Mouse (Mus musculus): Measurements from ENCODE around the gene Glyr1. TPM values are rescaled to one million over a fixed set of nuclear protein-coding genes. Genes with fewer than 3 reads are reported as not detected.

The Glyr1 gene
- polyA plus RNA-seq, 1 experiment from 2014 or later, result 91.3 TPM

DNA sequence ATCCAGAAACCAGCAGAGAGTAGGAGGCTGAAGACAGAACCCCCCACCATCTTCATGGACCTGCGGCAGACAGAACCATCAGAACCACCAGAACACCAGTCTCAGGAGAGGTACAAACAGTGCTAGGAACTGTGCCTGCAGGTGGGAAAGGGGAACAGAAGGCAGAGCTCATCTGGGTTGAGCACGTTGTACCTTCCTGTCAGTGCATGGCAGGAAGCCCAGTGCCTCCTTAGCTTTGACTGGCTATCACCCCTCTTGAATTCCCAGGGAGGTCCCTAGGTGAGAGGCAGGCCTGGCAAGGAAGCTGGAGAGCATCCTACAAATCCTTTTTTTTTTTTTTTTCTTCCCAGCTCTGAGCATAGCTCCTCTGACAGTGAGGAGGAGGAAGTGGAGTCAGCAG, 73.5 kb downstream of the Glyr1 start:
- DNase-seq (ENCODE audit: low spot score), result no peak
- no peaks in the 10 kb centered on the region for H3K4me1 ChIP-seq (ENCODE audit: control insufficient read depth, insufficient read depth, low read length)
- no peak overlapping the region for H3K27ac ChIP-seq (replicated peaks; ENCODE audit: low read depth, low read length)
- 71% methylated on average over 2 of the region's 2 CpGs for whole genome bisulfite sequencing
- no peaks in the 10 kb centered on the region for H3K9me3 ChIP-seq (ENCODE audit: control insufficient read depth, low read length)
- ATAC-seq (ENCODE audit: low read depth), result no peak
- no peak overlapping the region for H3K4me3 ChIP-seq (ENCODE audit: low read depth, low read length)
- H3K27me3 ChIP-seq (replicated peaks; ENCODE audit: control insufficient read depth, insufficient read depth, low read length), result no peaks in the 10 kb centered on the region
- no peak overlapping the region for H3K9ac ChIP-seq (ENCODE audit: low read depth, low read length)
- H3K36me3 ChIP-seq (ENCODE audit: control insufficient read depth, insufficient read depth, low read length), result no peaks in the 10 kb centered on the region
- no peak overlapping the region for H3K4me2 ChIP-seq (ENCODE audit: low read depth, low read length)

DNA sequence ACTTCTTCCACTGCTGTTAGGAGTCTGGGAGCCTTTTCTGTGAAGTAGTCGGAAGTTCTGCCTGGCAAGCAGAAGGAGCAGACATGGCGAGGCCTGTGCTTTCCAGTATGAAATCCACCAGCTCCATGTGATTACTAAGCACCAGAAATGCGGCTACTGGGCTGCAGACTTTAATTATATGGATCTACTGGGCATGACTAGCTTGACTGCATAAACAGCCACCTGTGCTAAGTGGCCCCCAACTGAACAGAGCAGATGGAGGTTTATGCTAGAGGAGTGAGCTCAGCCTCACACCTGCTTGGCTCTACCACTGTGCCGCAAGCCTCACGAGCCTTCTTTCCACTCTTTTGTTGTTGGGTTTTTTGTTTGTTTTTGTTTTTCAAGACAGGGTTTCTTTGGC, 75.1 kb downstream of the Glyr1 start:
- DNase-seq (ENCODE audit: low spot score) (no peak), ATAC-seq (ENCODE audit: low read depth) (no peak)
- no peak overlapping the region for H3K9ac ChIP-seq (ENCODE audit: low read depth, low read length)
- no peak overlapping the region for H3K4me3 ChIP-seq (ENCODE audit: low read depth, low read length)
- H3K27me3 ChIP-seq (replicated peaks; ENCODE audit: control insufficient read depth, insufficient read depth, low read length), result no peaks in the 10 kb centered on the region
- no peak overlapping the region for H3K4me2 ChIP-seq (ENCODE audit: low read depth, low read length)
- H3K27ac ChIP-seq (replicated peaks; ENCODE audit: low read depth, low read length), result no peak overlapping the region
- H3K4me1 ChIP-seq (ENCODE audit: control insufficient read depth, insufficient read depth, low read length), result no peaks in the 10 kb centered on the region
- WGBS, result 88% methylated on average over 5 of the region's 5 CpGs
- no peaks in the 10 kb centered on the region for H3K36me3 ChIP-seq (ENCODE audit: control insufficient read depth, insufficient read depth, low read length)
- H3K9me3 ChIP-seq (ENCODE audit: control insufficient read depth, low read length), result no peaks in the 10 kb centered on the region

DNA sequence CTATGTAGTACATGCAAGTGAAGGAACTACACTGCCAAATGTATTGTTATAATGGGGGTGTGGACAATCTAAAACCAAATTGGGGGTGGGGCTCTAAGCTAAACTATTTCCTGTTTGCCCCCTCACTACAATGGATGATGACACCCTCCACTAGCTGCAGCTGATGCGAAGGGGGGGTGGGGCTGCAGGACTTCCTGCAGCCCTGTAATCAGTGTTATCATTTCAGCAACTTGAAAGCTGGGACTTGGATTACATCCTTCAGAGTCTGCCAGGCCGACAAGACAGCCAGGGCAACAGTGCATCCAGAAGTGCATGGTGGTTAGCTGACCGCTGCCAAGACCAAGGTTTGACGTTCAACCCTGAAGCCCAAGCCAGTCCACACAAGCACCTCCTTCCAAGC, 78.0 kb downstream of the Glyr1 start:
- no peak overlapping the region for H3K4me3 ChIP-seq (ENCODE audit: low read depth, low read length)
- WGBS, result 81% methylated on average over 4 of the region's 4 CpGs
- H3K27me3 ChIP-seq (replicated peaks; ENCODE audit: control insufficient read depth, insufficient read depth, low read length), result no peaks in the 10 kb centered on the region
- no peak overlapping the region for H3K9ac ChIP-seq (ENCODE audit: low read depth, low read length)
- no peak for ATAC-seq (ENCODE audit: low read depth)
- H3K4me1 ChIP-seq (ENCODE audit: control insufficient read depth, insufficient read depth, low read length), result no peaks in the 10 kb centered on the region
- no peaks in the 10 kb centered on the region for H3K9me3 ChIP-seq (ENCODE audit: control insufficient read depth, low read length)
- no peak overlapping the region for H3K27ac ChIP-seq (replicated peaks; ENCODE audit: low read depth, low read length)
- DNase-seq (ENCODE audit: low spot score), result peak; percentile 7
- no peaks in the 10 kb centered on the region for H3K36me3 ChIP-seq (ENCODE audit: control insufficient read depth, insufficient read depth, low read length)
- H3K4me2 ChIP-seq (ENCODE audit: low read depth, low read length), result no peak overlapping the region

DNA sequence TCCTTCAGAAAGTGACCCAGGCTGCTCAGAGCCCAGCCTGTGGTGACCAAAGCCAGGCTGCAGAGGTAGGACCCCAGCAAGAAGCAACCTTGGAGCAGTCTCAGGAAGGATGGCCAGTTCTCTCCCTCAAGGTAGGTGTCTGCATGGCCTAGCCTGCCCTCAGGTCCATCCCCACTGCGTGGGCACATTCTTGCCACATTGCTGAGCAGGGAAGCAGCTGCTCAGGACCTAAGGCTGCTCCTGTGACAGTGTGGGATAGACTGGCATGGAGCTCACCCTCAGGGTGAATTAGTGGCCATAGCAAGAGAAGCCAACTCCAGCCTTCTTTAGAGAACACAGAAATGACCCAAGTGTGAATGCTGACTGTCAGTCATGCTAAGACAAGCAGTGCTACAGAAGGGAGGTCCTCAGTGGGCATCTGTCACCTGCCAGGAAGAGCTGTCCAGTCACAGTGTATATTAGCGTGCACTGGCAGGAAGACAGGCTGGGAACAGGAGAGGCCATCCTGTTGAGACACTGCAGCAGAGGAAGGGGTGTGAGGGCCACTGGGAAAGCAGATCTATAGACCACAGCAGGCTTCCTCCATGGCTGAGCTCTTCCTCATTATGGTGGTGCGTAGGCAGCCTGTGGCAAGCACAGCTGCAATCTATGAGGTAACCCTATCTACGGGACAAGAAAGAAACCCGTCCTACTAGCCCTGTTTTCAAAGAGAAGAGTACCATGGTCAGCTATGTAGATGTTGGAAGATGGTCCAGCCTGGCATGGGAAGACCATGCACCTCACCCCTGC, 80.4 kb downstream of the Glyr1 start:
- H3K36me3 ChIP-seq (ENCODE audit: control insufficient read depth, insufficient read depth, low read length), result no peaks in the 10 kb centered on the region
- no peak for ATAC-seq (ENCODE audit: low read depth)
- no peak overlapping the region for H3K27ac ChIP-seq (replicated peaks; ENCODE audit: low read depth, low read length)

DNA sequence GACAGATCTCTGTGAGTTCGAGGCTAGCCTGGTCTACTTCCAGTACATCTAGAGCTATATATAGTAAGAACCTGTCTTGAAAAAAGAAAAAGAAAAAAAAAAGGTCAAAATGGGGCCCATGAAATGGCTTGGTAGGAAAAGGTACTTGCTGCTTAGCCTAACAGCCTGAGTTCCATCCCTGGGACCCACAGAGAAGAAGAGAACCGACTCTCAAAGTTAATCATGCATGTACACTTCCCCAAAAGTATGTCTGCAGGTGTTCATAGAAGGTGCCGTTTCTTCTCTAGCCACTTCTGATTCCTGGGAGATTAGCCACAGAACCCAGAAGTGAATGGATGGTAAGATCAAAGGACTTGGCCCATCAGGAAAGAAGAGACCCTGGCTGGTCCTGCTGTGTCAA, 81.2 kb downstream of the Glyr1 start:
- WGBS, result 77% methylated on average over 3 of the region's 3 CpGs
- H3K4me1 ChIP-seq (ENCODE audit: control insufficient read depth, insufficient read depth, low read length), result peaks cover under 1% of the 10 kb centered on the region

More for the DNA sequence above, 80.4 kb downstream of the Glyr1 start:
- H3K4me3 ChIP-seq (ENCODE audit: low read depth, low read length), result no peak overlapping the region
- H3K27me3 ChIP-seq (replicated peaks; ENCODE audit: control insufficient read depth, insufficient read depth, low read length), result no peaks in the 10 kb centered on the region
- no peak overlapping the region for H3K4me2 ChIP-seq (ENCODE audit: low read depth, low read length)
- H3K9me3 ChIP-seq (ENCODE audit: control insufficient read depth, low read length), result no peaks in the 10 kb centered on the region
- no peak overlapping the region for H3K9ac ChIP-seq (ENCODE audit: low read depth, low read length)
- WGBS, result 82% methylated on average over 5 of the region's 5 CpGs
- H3K4me1 ChIP-seq (ENCODE audit: control insufficient read depth, insufficient read depth, low read length), result no peaks in the 10 kb centered on the region
- no peak for DNase-seq (ENCODE audit: low spot score)

DNA sequence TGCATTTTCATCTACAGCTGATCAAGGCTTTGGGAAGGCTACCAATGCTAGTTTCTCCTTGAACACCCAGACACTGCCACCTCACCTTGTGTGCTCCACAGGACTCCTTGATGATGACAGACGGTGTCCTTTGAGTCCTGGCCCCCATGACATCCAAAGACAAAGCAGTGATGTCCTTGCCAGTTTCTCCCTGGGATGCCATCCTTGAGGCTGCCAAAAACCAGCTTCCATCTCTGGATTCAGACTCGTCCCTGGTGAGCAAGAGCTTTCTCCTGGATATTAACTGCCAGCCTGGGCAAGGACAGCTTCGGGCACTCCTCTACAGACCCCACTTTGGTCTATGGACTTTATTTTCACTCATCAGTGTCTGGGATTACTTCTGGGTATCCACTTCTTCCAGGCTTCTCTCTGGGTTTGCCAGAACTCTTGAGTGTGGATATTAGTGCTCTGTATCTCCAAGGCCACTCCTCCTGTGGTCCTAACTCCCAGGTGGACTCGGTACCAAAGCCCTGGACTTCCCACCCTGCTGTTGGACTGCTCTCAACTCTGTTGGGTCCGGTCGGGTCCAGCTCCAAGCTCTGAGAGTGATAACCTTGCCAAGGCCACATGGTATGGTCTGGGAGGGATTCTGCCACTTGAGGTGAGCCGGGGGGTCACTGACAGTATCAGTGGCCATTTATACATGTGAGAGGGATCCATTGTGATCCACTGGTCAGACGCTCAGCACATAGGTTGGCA, 84.1 kb downstream of the Glyr1 start:
- Histone ChIP-seq H3K9ac (ENCODE audit: low read depth, low read length) (no peak overlapping the region), H3K27me3 (replicated peaks; ENCODE audit: control insufficient read depth, insufficient read depth, low read length) (no peaks in the 10 kb centered on the region), H3K9me3 (ENCODE audit: control insufficient read depth, low read length) (no peaks in the 10 kb centered on the region), H3K4me3 (ENCODE audit: low read depth, low read length) (no peak overlapping the region), H3K4me1 (ENCODE audit: control insufficient read depth, insufficient read depth, low read length) (peaks cover 4% of the 10 kb centered on the region), H3K4me2 (ENCODE audit: low read depth, low read length) (peak overlapping the region; percentile 73; the same call in 1 of the 2 replicates), H3K27ac (replicated peaks; ENCODE audit: low read depth, low read length) (no peak overlapping the region), H3K36me3 (ENCODE audit: control insufficient read depth, insufficient read depth, low read length) (no peaks in the 10 kb centered on the region)
- ATAC-seq (ENCODE audit: low read depth), result no peak
- WGBS, result 88% methylated on average over 8 of the region's 8 CpGs
- no peak for DNase-seq (ENCODE audit: low spot score)

More for the DNA sequence above, 81.2 kb downstream of the Glyr1 start:
- Histone ChIP-seq H3K4me3 (ENCODE audit: low read depth, low read length) (no peak overlapping the region), H3K27ac (replicated peaks; ENCODE audit: low read depth, low read length) (no peak overlapping the region), H3K9me3 (ENCODE audit: control insufficient read depth, low read length) (no peaks in the 10 kb centered on the region), H3K4me2 (ENCODE audit: low read depth, low read length) (no peak overlapping the region), H3K9ac (ENCODE audit: low read depth, low read length) (no peak overlapping the region), H3K27me3 (replicated peaks; ENCODE audit: control insufficient read depth, insufficient read depth, low read length) (no peaks in the 10 kb centered on the region), H3K36me3 (ENCODE audit: control insufficient read depth, insufficient read depth, low read length) (no peaks in the 10 kb centered on the region)
- ATAC-seq (ENCODE audit: low read depth), result no peak
- no peak for DNase-seq (ENCODE audit: low spot score)

DNA sequence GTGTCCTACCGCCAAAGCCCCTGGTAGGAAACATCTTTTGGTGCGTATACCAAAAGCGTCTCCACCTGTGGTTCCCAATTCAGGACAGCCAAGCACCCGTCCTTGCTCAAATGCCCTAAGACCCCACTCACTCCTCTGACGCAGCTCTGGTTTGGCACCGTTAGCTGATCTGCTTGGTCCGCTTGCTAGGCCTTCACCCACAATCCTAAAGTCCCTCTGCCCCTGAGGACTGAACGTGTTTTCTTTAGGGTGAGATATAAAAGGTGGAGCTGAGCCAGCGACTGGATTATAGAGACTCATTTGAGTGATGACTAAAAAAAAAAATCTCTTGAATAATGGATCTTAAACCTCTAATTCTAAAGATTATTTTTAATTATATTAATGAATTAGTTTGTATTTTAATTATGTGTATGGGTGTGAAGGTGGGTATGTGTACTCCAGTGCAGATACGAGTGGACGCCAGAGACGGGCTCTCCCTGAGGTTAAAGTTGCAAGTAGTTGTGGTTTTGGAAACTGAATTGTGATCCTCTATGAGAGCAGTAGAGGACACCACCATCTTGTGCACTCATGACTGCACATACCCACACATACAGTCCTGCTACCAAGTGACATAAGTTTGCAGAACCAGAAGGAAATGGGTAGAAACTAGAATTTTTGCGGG, 84.8 kb downstream of the Glyr1 start:
- ATAC-seq (ENCODE audit: low read depth) (no peak), DNase-seq (ENCODE audit: low spot score) (peak; percentile 10)
- H3K4me3 ChIP-seq (ENCODE audit: low read depth, low read length), result peak overlapping the region; percentile 93
- no peaks in the 10 kb centered on the region for H3K9me3 ChIP-seq (ENCODE audit: control insufficient read depth, low read length)
- WGBS, result 23% methylated on average over 13 of the region's 13 CpGs
- peak overlapping the region; percentile 79 for H3K27ac ChIP-seq (replicated peaks; ENCODE audit: low read depth, low read length)
- peaks cover 4% of the 10 kb centered on the region for H3K4me1 ChIP-seq (ENCODE audit: control insufficient read depth, insufficient read depth, low read length)
- H3K9ac ChIP-seq (ENCODE audit: low read depth, low read length), result peak overlapping the region; percentile 88
- H3K36me3 ChIP-seq (ENCODE audit: control insufficient read depth, insufficient read depth, low read length), result no peaks in the 10 kb centered on the region
- H3K4me2 ChIP-seq (ENCODE audit: low read depth, low read length), result peak overlapping the region; percentile 73
- H3K27me3 ChIP-seq (replicated peaks; ENCODE audit: control insufficient read depth, insufficient read depth, low read length), result no peaks in the 10 kb centered on the region

Data from embryonic facial prominence, embryonic 14.5 days (tissue).